Mouse (Mus musculus): Measurements from ENCODE around the gene Pdzrn3. TPM values are rescaled to one million over a fixed set of nuclear protein-coding genes. Genes with fewer than 3 reads are reported as not detected.

Pdzrn3 gene
- 7.0 and 8.2 TPM in 2 replicates for polyA plus RNA-seq (2015; fragmentation: Nextera tagmentation; extraction: Ambion mirVana)

DNA sequence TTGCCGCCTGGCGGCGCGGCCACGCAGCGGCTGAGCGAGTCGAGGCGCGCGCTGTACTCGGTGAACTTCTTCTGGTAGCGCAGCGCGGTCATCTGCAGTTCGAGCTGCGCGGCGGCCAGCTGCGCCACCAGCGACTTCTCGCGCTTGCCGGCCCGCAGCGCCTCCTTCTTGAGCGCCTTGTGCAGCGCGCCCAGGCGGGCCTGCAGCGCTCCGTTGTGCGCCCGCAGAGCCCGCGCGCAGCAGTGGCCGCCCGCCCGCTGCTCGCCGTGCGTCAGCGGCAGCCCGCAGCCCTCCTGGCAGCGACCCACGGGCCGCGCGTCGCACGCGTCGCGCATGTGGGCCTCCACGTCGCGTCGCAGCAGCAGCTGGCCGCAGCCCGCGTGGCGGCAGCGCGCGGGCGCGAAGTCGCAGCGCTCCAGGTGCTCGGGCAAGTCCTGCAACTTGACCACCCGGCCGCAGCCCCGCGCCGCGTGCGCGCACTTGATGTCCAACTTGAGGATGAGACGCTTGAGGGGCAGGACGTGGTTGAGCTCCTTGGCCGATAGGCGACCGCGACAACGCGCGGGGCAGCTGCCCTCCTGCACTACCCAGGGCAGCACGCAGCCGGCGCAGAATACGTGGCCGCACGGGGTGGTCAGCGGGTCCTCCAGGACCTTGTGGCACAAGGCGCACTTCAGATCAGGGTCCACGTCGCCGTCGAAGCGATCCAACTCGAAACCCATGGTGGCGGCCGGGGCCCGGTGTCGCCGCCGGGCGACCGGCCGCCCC is at the start of gene Pdzrn3:
TSS of gene Pdzrn3 (minus strand) at position 731 of the 768 bp plus-strand sequence.
- Histone ChIP-seq H3K27me3 (ENCODE audit: control insufficient read depth, insufficient read depth, low read depth, low read length) (peaks cover 3% of the 10 kb centered on the region; the same call in 1 of the 2 replicates), H3K4me1 (replicated peaks; ENCODE audit: control insufficient read depth, insufficient read depth, low read length) (peaks cover 27% of the 10 kb centered on the region), H3K4me3 (ENCODE audit: low read length) (peak within 1 kb of the TSS; percentile 60), H3K9me3 (ENCODE audit: control insufficient read depth, low read length) (no peaks in the 10 kb centered on the region), H3K36me3 (ENCODE audit: control insufficient read depth, insufficient read depth, low read length) (no peaks in the 10 kb centered on the region), H3K4me2 (ENCODE audit: low read depth, low read length) (peak within 1 kb of the TSS; percentile 82), H3K9ac (ENCODE audit: low read length) (peak within 1 kb of the TSS; percentile 70), H3K27ac (ENCODE audit: low read length) (peak within 1 kb of the TSS; percentile 91)
- peak; percentile 50 for ATAC-seq (ENCODE audit: low read depth)
- under 1% methylated on average over 104 of the region's 111 CpGs for WGBS

DNA sequence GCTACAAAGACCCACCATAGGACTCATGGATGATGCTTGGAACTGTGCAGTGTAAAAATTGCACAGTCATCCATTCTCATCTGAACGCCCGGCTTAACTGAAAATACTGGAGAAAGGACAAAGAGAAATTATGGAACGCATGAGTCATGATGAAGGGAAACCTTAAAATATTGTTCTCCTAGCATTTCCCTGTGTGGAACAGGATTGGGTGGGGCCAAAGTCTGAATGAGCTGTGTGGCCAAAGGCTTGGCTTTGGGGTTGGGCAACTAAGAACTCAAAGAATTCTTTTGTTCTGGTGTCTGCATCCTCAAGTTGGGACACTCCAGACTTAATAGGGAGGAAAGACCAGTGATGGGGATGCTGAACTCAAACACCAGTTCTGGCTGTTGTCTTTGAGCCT is 49.6 kb upstream of the Pdzrn3 start:
- Histone ChIP-seq H3K9me3 (ENCODE audit: control insufficient read depth, low read length) (no peaks in the 10 kb centered on the region), H3K4me2 (ENCODE audit: low read depth, low read length) (no peak overlapping the region), H3K4me1 (replicated peaks; ENCODE audit: control insufficient read depth, insufficient read depth, low read length) (no peaks in the 10 kb centered on the region), H3K4me3 (ENCODE audit: low read length) (no peak overlapping the region), H3K9ac (ENCODE audit: low read length) (no peak overlapping the region), H3K27me3 (ENCODE audit: control insufficient read depth, insufficient read depth, low read depth, low read length) (no peaks in the 10 kb centered on the region), H3K27ac (ENCODE audit: low read length) (no peak overlapping the region), H3K36me3 (ENCODE audit: control insufficient read depth, insufficient read depth, low read length) (no peaks in the 10 kb centered on the region)
- WGBS = 83% methylated on average over 3 of the region's 3 CpGs
- ATAC-seq (ENCODE audit: low read depth) = no peak

- Histone ChIP-seq H3K9me3 (ENCODE audit: control insufficient read depth, low read length) (no peaks in the 10 kb centered on the region), H3K27ac (ENCODE audit: low read length) (no peak overlapping the region), H3K4me2 (ENCODE audit: low read depth, low read length) (no peak overlapping the region), H3K36me3 (ENCODE audit: control insufficient read depth, insufficient read depth, low read length) (no peaks in the 10 kb centered on the region), H3K9ac (ENCODE audit: low read length) (no peak overlapping the region), H3K4me3 (ENCODE audit: low read length) (no peak overlapping the region), H3K4me1 (replicated peaks; ENCODE audit: control insufficient read depth, insufficient read depth, low read length) (no peaks in the 10 kb centered on the region), H3K27me3 (ENCODE audit: control insufficient read depth, insufficient read depth, low read depth, low read length) (no peaks in the 10 kb centered on the region)
- 85% methylated on average over 4 of the region's 4 CpGs for WGBS
- no peak for ATAC-seq (ENCODE audit: low read depth)
Observed at GRCm38 (mm10) chr6:101426301-101426700, 48.6 kb upstream of the Pdzrn3 start.

GRCm38 (mm10) chr6:101422084-101422954 is 44.6 kb upstream of the Pdzrn3 start:
- Histone ChIP-seq H3K36me3 (ENCODE audit: control insufficient read depth, insufficient read depth, low read length) (no peaks in the 10 kb centered on the region), H3K9ac (ENCODE audit: low read length) (no peak overlapping the region), H3K4me3 (ENCODE audit: low read length) (no peak overlapping the region), H3K9me3 (ENCODE audit: control insufficient read depth, low read length) (no peaks in the 10 kb centered on the region), H3K27me3 (ENCODE audit: control insufficient read depth, insufficient read depth, low read depth, low read length) (no peaks in the 10 kb centered on the region), H3K4me2 (ENCODE audit: low read depth, low read length) (no peak overlapping the region), H3K27ac (ENCODE audit: low read length) (no peak overlapping the region), H3K4me1 (replicated peaks; ENCODE audit: control insufficient read depth, insufficient read depth, low read length) (no peaks in the 10 kb centered on the region)
- no peak for ATAC-seq (ENCODE audit: low read depth)
- 76% methylated on average over 10 of the region's 10 CpGs for WGBS

DNA sequence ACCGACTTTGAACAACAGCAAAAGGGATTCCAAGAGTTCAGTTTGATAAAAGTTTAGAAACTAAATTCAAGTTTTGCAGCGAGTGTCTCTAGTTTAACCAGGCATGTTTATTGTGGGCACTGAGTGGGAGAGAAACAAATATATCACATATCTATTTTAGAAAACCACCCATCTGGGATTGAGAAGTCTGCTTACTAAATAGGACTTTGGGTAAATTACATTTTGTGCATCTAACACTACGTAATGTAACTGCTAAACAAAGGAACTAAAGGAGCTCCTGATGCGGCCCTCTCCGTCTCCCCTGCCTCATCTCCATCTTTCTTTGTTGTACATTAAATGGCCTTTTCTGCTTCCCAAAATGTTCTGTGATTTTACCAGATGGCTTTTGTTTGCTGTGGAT is 40.5 kb upstream of the Pdzrn3 start:
- Histone ChIP-seq H3K4me3 (ENCODE audit: low read length) (no peak overlapping the region), H3K4me2 (ENCODE audit: low read depth, low read length) (no peak overlapping the region), H3K4me1 (replicated peaks; ENCODE audit: control insufficient read depth, insufficient read depth, low read length) (no peaks in the 10 kb centered on the region), H3K9me3 (ENCODE audit: control insufficient read depth, low read length) (no peaks in the 10 kb centered on the region), H3K27ac (ENCODE audit: low read length) (no peak overlapping the region), H3K9ac (ENCODE audit: low read length) (no peak overlapping the region), H3K36me3 (ENCODE audit: control insufficient read depth, insufficient read depth, low read length) (no peaks in the 10 kb centered on the region), H3K27me3 (ENCODE audit: control insufficient read depth, insufficient read depth, low read depth, low read length) (no peaks in the 10 kb centered on the region)
- ATAC-seq (ENCODE audit: low read depth) = no peak
- 89% methylated on average over 5 of the region's 5 CpGs for WGBS

DNA sequence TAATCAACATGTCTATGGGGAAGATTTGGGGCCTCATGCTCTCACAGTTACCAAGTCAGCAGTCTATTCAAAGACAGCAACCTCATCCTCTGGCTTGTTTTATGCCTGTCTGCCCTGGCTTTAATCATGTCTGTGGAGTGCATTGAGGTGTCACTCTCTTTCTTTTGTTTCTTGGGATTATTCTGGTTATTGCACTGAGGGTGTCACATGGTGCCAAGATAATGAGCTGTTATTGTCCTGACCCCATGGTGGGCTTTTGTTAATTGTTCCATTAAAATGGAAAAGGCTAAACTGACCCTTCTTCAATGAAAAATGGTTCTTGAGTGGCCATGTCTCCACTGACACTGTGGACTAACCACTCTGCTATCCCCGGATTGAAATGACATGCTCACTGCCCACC is 34.0 kb upstream of the Pdzrn3 start:
- ATAC-seq (ENCODE audit: low read depth) = no peak
- 78% methylated on average over 1 of the region's 1 CpGs for WGBS
- H3K27me3 ChIP-seq (ENCODE audit: control insufficient read depth, insufficient read depth, low read depth, low read length) = no peaks in the 10 kb centered on the region
- no peak overlapping the region for H3K4me3 ChIP-seq (ENCODE audit: low read length)
- no peaks in the 10 kb centered on the region for H3K9me3 ChIP-seq (ENCODE audit: control insufficient read depth, low read length)
- H3K27ac ChIP-seq (ENCODE audit: low read length) = no peak overlapping the region
- H3K36me3 ChIP-seq (ENCODE audit: control insufficient read depth, insufficient read depth, low read length) = no peaks in the 10 kb centered on the region
- no peaks in the 10 kb centered on the region for H3K4me1 ChIP-seq (replicated peaks; ENCODE audit: control insufficient read depth, insufficient read depth, low read length)
- H3K4me2 ChIP-seq (ENCODE audit: low read depth, low read length) = no peak overlapping the region
- H3K9ac ChIP-seq (ENCODE audit: low read length) = no peak overlapping the region

DNA sequence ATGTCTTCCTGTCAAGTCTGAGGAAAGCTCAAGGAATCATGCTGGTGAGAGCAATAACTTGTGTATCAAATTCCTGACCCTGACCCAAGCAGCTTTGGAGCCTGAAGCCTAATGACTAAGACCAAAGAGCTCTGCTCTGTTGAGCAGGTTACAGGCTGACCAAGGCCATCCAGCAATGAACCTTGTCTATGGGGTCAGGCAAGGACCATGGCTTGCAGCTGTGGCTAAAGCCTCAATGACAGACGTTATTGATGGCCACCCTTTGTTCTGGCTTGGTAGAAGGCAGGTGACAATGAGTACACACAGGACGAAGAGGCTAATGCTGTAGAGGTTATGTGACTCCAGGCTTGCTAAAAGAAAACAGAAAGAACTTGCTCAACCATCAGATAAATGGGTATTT is 33.4 kb upstream of the Pdzrn3 start:
- 19% methylated on average over 2 of the region's 2 CpGs for WGBS
- Histone ChIP-seq H3K9me3 (ENCODE audit: control insufficient read depth, low read length) (no peaks in the 10 kb centered on the region), H3K4me2 (ENCODE audit: low read depth, low read length) (no peak overlapping the region), H3K4me1 (replicated peaks; ENCODE audit: control insufficient read depth, insufficient read depth, low read length) (no peaks in the 10 kb centered on the region), H3K9ac (ENCODE audit: low read length) (no peak overlapping the region), H3K27ac (ENCODE audit: low read length) (no peak overlapping the region), H3K27me3 (ENCODE audit: control insufficient read depth, insufficient read depth, low read depth, low read length) (no peaks in the 10 kb centered on the region), H3K4me3 (ENCODE audit: low read length) (no peak overlapping the region), H3K36me3 (ENCODE audit: control insufficient read depth, insufficient read depth, low read length) (no peaks in the 10 kb centered on the region)
- ATAC-seq (ENCODE audit: low read depth) = no peak

DNA sequence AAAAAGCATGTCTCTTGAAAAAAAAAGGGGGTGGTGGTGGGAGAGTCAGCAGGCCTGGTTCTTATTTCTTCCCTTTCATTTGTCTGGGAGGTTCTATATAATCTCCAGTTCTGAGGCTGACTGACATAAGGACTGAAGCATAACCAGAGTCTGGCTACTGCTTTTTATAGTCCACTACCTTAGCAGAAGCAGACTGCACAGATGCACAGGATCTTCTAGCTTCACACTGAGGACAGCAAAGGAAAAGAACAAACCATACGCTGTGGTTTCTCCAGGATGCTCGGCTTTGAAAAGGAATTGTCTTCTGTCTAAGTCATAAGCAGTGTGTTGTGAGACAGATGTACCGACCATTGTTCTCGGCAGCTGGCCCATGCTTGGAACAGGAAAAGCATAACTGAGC is 19.0 kb upstream of the Pdzrn3 start:
- ATAC-seq (ENCODE audit: low read depth) = no peak
- Histone ChIP-seq H3K4me1 (replicated peaks; ENCODE audit: control insufficient read depth, insufficient read depth, low read length) (no peaks in the 10 kb centered on the region), H3K9me3 (ENCODE audit: control insufficient read depth, low read length) (no peaks in the 10 kb centered on the region), H3K4me2 (ENCODE audit: low read depth, low read length) (no peak overlapping the region), H3K36me3 (ENCODE audit: control insufficient read depth, insufficient read depth, low read length) (no peaks in the 10 kb centered on the region), H3K4me3 (ENCODE audit: low read length) (no peak overlapping the region), H3K27ac (ENCODE audit: low read length) (no peak overlapping the region), H3K9ac (ENCODE audit: low read length) (no peak overlapping the region), H3K27me3 (ENCODE audit: control insufficient read depth, insufficient read depth, low read depth, low read length) (no peaks in the 10 kb centered on the region)
- WGBS = 72% methylated on average over 4 of the region's 4 CpGs

DNA sequence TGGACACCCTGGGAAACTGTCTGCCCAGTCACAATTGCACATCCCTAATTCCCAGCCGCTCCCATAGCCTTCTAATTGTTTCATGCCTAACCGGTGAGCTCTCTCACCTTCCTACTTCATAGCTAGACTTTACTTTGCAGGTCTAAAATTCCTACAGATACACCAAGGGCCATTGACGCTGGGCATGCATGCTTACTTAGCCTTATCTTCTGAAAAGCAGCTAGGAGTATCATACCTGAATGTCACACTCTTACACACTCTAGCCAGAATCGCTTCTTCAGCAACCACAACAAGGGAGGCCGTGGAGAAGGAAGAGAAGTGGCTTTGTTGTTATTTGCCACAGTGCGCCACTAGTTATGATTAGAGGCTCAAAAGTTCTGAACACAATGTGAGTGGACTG is 18.2 kb upstream of the Pdzrn3 start:
- no peak for ATAC-seq (ENCODE audit: low read depth)
- Histone ChIP-seq H3K27me3 (ENCODE audit: control insufficient read depth, insufficient read depth, low read depth, low read length) (no peaks in the 10 kb centered on the region), H3K27ac (ENCODE audit: low read length) (no peak overlapping the region), H3K4me2 (ENCODE audit: low read depth, low read length) (no peak overlapping the region), H3K9ac (ENCODE audit: low read length) (no peak overlapping the region), H3K4me3 (ENCODE audit: low read length) (no peak overlapping the region), H3K9me3 (ENCODE audit: control insufficient read depth, low read length) (no peaks in the 10 kb centered on the region), H3K36me3 (ENCODE audit: control insufficient read depth, insufficient read depth, low read length) (no peaks in the 10 kb centered on the region), H3K4me1 (replicated peaks; ENCODE audit: control insufficient read depth, insufficient read depth, low read length) (no peaks in the 10 kb centered on the region)
- 78% methylated on average over 6 of the region's 6 CpGs for WGBS

All from lung, embryonic 16.5 days (tissue).